Mouse (Mus musculus) hindbrain, embryonic 10.5 days (tissue): Measurements from ENCODE around the gene Axl. TPM values are rescaled to one million over a fixed set of nuclear protein-coding genes. Genes with fewer than 3 reads are reported as not detected.
A peak's percentile ranks its signal among the peaks of the same experiment; 100 is the strongest.
"Not testable (repeated sequence)": the region's sequence is repeated elsewhere in the genome, so short reads cannot be mapped to it uniquely, and the experiment has no call there.

Source experiments
- DNase-seq: peaks from one replicate; pipeline ENCODE4 v3.0.0-alpha.2; 2017; ENCODE audit warnings: low spot score
- H3K27ac ChIP-seq: fragments of 300-500 bp; sonication (generic); 2 replicates; pipeline ENCODE4 v1.5.1; 2016; ENCODE audit warnings: mild to moderate bottlenecking, moderate library complexity
- H3K27me3 ChIP-seq: fragments of 300-500 bp; sonication (generic); 2 replicates; pipeline ENCODE4 v1.6.1; 2016; ENCODE audit warnings: mild to moderate bottlenecking; ENCODE audit not compliant: poor library complexity, insufficient read depth, severe bottlenecking
- H3K36me3 ChIP-seq: fragments of 300-500 bp; sonication (generic); 2 replicates; pipeline ENCODE4 v1.6.1; 2016; ENCODE audit warnings: mild to moderate bottlenecking, moderate library complexity
- H3K4me1 ChIP-seq: fragments of 300-500 bp; sonication (generic); replicated peaks from 2 replicates; pipeline ENCODE4 v1.6.1; 2016; ENCODE audit warnings: mild to moderate bottlenecking
- H3K4me3 ChIP-seq: fragments of 300-500 bp; sonication (generic); 2 replicates; pipeline ENCODE4 v1.5.1; 2016; ENCODE audit warnings: mild to moderate bottlenecking, moderate library complexity
- H3K9me3 ChIP-seq: fragments of 300-500 bp; sonication (generic); 2 replicates; pipeline ENCODE4 v1.6.1; 2016; ENCODE audit warnings: mild to moderate bottlenecking, moderate library complexity
- WGBS: fragments of 180-500 bp; shearing (Covaris S2); methylation state at CpG from one replicate; pipeline ENCODE4 v1.1.7; 2016; 5-methylcytosine and 5-hydroxymethylcytosine counted together
- polyA plus RNA-seq: library from polyadenylated mRNA; unstranded; fragments of >200 nt; fragmentation: Nextera tagmentation; extraction: Ambion mirVana; gene quantifications from 2 replicates; pipeline ENCODE4 v1.2.1, GENCODE M21; 2016

Axl gene
- polyA plus RNA-seq, 1 experiment from 2014 or later: 18.4 TPM

DNA sequence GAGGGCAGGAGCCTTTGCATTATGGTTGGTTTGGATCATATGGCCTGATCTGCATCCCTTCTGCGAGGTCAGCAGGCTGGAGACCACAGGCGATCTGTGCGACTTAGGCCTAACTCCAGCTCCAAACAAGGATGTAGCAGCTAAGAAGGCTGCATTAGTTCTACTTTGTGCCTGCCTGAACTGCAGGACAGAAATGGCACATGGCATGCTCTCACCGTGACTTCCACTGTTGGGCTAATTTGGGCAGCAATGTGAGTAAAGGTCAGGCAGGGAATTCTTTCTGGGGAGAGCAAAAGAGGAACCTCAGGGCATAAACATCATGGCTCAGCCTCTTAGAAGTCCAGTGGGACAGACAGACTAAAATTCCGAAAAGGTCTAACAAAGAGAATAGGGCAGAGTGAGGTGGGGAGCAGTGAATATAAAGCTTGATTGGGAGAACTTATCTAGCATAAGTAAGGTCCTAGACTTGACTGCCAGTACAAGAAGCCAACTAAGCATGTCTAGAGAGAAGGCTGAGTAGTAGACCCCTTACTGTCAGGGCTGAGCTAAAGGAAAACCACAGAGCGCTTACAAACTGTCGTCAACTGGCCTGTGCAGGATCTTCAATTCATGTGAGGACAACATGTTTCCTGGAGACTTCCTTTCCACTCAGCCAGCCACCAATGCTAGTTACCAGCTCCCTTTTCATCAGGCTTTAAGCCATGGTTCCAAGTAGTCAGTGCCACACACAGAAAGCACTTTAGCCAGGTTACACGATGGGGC is 57.0 kb downstream of the Axl start:
- Histone ChIP-seq H3K9me3 (no peaks in the 10 kb centered on the region), H3K36me3 (peaks cover 99% of the 10 kb centered on the region)
- 93% methylated on average over 8 of the region's 8 CpGs for WGBS

DNA sequence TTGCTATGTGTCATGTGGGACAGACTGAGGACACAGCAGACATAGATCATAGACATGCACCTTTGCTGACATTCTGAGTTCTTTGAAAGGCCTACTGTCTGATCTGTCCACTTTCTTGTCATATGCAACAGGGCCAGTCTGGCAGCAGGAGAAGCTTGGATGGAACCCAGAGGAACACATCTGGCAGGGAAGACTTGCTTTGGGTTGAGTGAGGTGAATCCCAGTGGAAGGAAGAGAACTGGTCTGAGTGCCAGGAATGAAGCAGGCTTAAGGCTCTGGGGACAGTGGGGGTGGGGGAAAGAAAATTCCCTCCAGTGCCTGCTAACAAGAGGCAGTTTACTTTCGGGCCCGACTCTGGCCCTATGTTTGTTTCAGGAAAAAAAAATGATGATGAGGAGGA is 58.6 kb downstream of the Axl start:
- peaks cover 99% of the 10 kb centered on the region for H3K36me3 ChIP-seq
- H3K27me3 ChIP-seq: no peaks in the 10 kb centered on the region
- no peaks in the 10 kb centered on the region for H3K9me3 ChIP-seq
- H3K4me3 ChIP-seq: no peak overlapping the region
- H3K27ac ChIP-seq: no peak overlapping the region
- no peak for DNase-seq
- 0 out of 2 replicates have a peak, but pooled peaks cover 6% of the 10 kb centered on the region for H3K4me1 ChIP-seq
- WGBS: 81% methylated on average over 2 of the region's 2 CpGs

More for the DNA sequence above, 57.0 kb downstream of the Axl start:
- Histone ChIP-seq H3K27ac (no peak overlapping the region), H3K27me3 (no peaks in the 10 kb centered on the region), H3K4me3 (no peak overlapping the region), H3K4me1 (0 out of 2 replicates have a peak, but pooled peaks cover 6% of the 10 kb centered on the region)
- DNase-seq: no peak

DNA sequence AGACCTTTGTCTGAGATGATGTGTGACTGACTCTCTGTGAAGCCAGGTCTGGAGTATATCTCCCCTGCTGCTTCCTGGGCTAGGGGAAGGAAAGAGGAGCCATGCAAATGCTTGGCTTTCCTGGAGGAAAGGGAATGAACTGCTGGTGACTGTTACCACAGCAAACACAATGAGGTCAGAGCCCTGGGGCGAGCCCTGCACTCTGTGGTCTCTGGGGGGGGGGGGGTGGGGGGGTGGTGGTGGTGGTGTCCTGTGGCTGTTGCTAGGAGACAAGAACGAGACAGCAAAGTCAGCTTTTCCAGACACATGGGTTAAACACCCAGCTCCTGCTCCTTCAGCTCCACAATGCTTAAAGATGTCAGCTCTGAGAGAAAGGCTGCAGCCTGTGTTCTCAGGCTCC is 59.1 kb downstream of the Axl start:
- no peaks in the 10 kb centered on the region for H3K9me3 ChIP-seq
- H3K4me1 ChIP-seq: 0 out of 2 replicates have a peak, but pooled peaks cover 6% of the 10 kb centered on the region
- 54% methylated on average over 2 of the region's 2 CpGs for WGBS
- H3K27me3 ChIP-seq: no peaks in the 10 kb centered on the region
- H3K4me3 ChIP-seq: no peak overlapping the region
- DNase-seq: no peak
- peaks cover 99% of the 10 kb centered on the region for H3K36me3 ChIP-seq
- H3K27ac ChIP-seq: no peak overlapping the region

DNA sequence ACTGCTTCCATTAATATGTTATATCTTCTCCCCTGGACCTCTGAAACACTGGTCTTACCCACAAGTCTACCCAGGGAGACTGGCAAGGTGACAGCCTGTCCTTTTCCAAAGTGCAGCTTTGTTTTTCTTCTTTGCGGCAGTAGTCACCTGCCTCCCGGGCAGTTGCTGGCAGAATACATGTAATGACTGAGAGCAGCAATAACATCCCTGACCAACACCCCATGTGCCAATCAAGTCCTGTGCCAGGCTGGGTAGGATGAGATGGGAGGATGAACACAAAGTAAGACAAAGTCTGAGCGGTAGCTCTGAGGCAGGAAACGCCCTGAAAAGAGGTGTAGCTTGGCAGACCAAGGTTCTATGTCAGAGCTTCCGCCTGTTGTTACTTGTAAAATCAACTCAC is 60.7 kb downstream of the Axl start:
- H3K27me3 ChIP-seq: no peaks in the 10 kb centered on the region
- H3K36me3 ChIP-seq: peaks cover 99% of the 10 kb centered on the region
- H3K4me1 ChIP-seq: 0 out of 2 replicates have a peak, but pooled peaks cover 6% of the 10 kb centered on the region
- DNase-seq: no peak
- H3K27ac ChIP-seq: no peak overlapping the region
- WGBS: 95% methylated on average over 5 of the region's 5 CpGs
- H3K4me3 ChIP-seq: no peak overlapping the region
- H3K9me3 ChIP-seq: no peaks in the 10 kb centered on the region

DNA sequence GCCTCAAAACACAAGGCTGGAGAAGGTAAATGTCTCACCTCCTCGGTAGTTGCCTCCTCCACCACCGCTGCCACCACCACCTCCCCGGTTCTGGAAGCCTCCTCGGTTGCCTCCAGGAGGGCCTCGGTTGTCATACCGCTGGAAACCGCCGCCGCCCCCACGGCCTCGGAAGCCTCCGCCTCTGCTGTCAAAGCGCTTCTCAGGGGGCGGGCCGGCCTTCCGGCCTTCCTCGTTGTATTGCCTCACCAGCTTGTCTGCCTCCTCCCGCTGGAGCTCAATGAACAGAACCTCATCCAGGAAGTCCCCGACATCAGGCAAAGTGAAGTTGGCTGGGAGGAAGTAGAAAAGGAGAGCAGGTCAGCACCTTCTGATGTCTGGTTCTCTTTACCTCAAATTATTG is 62.6 kb downstream of the Axl start:
- H3K9me3 ChIP-seq: no peaks in the 10 kb centered on the region
- H3K27ac ChIP-seq: no peak overlapping the region
- no peak overlapping the region for H3K4me3 ChIP-seq
- no peaks in the 10 kb centered on the region for H3K27me3 ChIP-seq
- 81% methylated on average over 19 of the region's 19 CpGs for WGBS
- peaks cover 99% of the 10 kb centered on the region for H3K36me3 ChIP-seq
- 0 out of 2 replicates have a peak, but pooled peaks cover 6% of the 10 kb centered on the region for H3K4me1 ChIP-seq
- no peak for DNase-seq

DNA sequence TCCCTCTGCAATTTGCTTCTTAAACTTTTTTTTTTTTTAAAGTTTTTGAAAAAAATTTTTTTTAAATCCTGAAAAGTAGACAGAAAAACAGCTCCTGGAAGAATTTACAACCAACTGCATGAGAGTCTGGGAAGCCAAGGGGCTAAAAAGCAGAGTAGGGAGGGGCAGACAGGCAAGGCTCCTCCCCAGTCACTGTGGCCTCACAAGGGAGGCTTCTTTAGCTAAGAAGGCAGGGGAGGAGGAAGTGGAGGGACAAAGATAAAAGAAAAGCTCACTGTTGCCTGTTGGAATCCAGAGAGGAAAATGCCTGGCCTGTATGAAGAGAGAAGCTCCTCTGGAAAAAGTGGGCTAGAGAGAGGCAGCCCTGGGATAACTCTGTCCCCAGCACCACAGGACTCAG is 66.7 kb downstream of the Axl start:
- H3K4me3 ChIP-seq, H3K27ac ChIP-seq, DNase-seq, H3K27me3 ChIP-seq, H3K9me3 ChIP-seq: not testable (repeated sequence)
- H3K36me3 ChIP-seq: peaks cover 73% of the 10 kb centered on the region
- peaks cover 18% of the 10 kb centered on the region for H3K4me1 ChIP-seq

DNA sequence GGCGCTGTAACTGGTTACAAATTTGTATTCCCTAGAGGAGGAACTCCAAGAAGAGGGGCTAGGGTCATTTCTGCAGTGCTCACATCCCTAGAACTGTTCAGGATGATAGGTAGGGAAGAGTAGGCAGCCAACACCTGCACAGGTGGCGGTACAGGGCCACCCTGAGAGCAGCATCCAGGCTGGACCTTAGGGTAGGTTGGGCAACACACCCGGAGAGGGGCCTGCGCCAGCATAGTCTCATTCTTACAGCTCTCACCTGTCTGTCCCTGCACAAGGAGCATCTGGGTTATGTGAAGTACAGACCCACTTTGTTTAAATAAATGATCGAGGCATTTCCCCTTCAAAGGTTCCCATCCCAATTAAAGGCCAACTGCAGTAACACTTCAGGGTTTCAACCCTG is 67.7 kb downstream of the Axl start:
- no peaks in the 10 kb centered on the region for H3K9me3 ChIP-seq
- no peak overlapping the region for H3K4me3 ChIP-seq
- DNase-seq: no peak
- 92% methylated on average over 5 of the region's 5 CpGs for WGBS
- peaks cover 73% of the 10 kb centered on the region for H3K36me3 ChIP-seq
- H3K27me3 ChIP-seq: no peaks in the 10 kb centered on the region
- H3K27ac ChIP-seq: no peak overlapping the region
- peaks cover 18% of the 10 kb centered on the region for H3K4me1 ChIP-seq

DNA sequence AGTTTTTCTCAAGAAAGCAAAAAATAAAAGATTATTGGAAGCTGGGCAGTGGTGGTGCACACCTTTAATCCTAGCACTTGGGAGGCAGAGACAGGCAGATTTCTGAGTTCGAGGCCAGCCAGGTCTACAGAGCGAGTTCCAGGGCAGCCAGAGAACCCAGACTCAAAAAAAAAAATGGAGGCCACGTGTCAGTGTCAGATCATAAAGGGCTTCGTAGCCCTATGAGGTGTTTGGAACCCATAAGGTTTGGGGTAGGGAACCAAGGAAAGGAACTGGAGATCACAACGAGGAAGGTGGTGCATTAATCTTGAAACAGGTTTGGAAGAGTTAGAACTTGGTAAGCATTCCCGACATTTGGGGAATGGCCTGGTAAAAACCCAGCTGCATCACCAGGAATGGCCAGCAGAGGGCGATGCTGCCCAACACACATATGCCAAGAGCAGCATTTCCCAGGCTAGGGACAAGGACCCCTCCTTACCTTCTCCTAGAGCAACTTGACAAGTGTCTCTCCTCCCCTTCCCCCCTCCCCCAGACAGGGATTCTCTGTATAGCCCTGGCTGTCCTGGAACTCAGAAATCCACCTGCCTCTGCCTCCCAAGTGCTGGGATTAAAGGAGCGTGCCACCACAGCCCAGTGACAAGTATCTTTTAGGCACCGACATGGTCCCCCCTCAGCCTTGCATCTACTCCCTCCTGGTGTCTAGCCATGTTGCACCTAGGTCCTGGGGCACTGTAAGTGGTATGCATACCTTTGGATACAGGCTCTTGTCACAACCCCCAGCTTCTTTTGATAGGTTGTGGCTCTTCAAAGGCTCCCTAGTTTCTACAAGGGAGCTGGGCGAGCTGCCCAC is 68.5 kb downstream of the Axl start:
- Histone ChIP-seq H3K9me3 (0 out of 2 replicates have a peak, but pooled peaks cover 2% of the 10 kb centered on the region), H3K27me3 (no peaks in the 10 kb centered on the region), H3K27ac (no peak overlapping the region), H3K4me3 (peak overlapping the region; percentile 79; the same call in 1 of the 2 replicates), H3K4me1 (peaks cover 18% of the 10 kb centered on the region), H3K36me3 (peaks cover 73% of the 10 kb centered on the region)
- WGBS: 66% methylated on average over 10 of the region's 10 CpGs
- DNase-seq: peak; percentile 82

DNA sequence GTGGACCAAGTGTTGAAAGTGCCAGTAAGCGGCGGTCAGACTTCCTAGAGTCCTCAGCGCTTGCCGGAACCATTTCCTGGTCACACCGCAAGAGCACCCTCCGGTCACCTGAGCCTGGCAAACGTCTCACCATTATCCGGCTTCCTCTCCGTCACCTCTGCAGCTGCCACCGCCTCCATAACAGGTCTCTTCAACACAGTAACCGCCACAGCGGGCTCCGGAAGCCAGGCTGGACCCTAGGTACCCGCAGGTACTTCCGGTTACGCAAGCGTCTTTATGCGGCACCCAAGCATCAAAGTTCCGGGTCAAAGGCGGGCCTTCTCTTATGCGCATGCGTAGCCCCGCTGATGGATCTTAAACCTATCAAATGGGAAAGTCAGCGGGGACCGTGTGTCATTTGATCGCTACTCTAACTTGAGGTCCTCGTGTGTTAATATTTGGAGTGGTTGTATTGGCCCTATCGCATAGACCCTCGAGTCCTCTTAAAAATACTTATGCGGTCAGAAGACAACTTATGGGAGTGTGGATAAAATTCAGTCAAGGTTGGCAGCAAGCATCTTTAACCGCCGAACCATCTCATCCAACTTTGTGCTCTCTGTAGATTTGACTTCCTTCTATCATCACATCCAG is 69.6 kb downstream of the Axl start, which contains the start of gene Ccdc97:
Ccdc97 (minus strand) TSS at position 301 of the 630 bp plus-strand sequence.
- 4% methylated on average over 32 of the region's 32 CpGs for WGBS
- H3K4me1 ChIP-seq: peaks cover 18% of the 10 kb centered on the region
- peak; percentile 90 for DNase-seq
- H3K27me3 ChIP-seq: no peaks in the 10 kb centered on the region
- peaks cover 73% of the 10 kb centered on the region for H3K36me3 ChIP-seq
- peak within 1 kb of the TSS; percentile 79 for H3K4me3 ChIP-seq
- peak within 1 kb of the TSS; percentile 90 for H3K27ac ChIP-seq
- 0 out of 2 replicates have a peak, but pooled peaks cover 2% of the 10 kb centered on the region for H3K9me3 ChIP-seq

DNA sequence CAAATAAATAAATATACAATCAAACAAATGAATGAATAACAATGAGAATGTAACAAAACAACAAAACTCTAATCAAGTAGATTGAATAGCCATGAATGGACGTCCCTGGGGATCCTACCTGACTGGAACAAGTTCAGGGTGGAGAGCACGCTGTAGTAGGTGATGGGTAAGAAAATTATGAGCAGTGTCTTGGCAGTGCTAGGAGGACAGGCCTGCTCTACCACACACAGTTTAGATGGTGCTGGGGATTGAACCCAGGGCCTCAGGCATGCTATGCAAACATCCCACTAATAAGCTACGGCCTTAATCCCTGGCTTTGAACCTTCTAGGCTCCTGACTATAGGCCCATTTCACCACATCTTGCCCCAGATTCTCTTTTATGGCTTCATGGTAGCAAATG is 71.0 kb downstream of the Axl start:
- 93% methylated on average over 3 of the region's 3 CpGs for WGBS
- 0 out of 2 replicates have a peak, but pooled peaks cover 2% of the 10 kb centered on the region for H3K9me3 ChIP-seq
- no peak overlapping the region for H3K27ac ChIP-seq
- H3K4me1 ChIP-seq: peaks cover 22% of the 10 kb centered on the region
- H3K4me3 ChIP-seq: peak overlapping the region; percentile 79
- H3K36me3 ChIP-seq: peaks cover 73% of the 10 kb centered on the region
- no peak for DNase-seq
- no peaks in the 10 kb centered on the region for H3K27me3 ChIP-seq

DNA sequence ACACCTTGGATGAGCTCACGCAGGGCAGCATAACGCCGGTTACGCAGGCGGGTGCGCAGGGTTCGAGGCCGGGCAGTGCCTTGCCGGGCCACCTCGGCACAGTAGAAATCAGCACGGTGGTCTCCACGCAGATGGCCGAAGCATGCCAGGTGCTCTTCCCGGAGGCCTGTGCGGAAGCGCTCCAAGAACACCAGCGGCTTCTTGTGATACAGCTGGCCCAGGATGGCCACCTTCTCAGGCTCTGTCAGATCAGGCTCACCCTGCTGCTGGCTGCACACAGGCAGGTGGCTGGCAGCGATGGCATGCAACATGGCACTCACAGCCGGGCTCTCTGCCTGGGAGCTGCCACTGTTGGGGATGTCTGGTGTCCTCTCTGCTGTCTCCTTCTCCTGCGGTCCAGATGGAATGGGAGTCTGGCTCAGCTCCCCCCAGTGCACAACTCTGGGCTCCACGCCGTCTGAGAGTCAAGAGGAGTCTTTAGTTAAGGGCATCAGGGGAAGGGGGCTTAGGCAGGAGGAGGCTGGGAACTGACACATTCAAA is 72.7 kb downstream of the Axl start:
- 97% methylated on average over 22 of the region's 22 CpGs for WGBS
- no peak overlapping the region for H3K4me3 ChIP-seq
- H3K4me1 ChIP-seq: peaks cover 38% of the 10 kb centered on the region
- DNase-seq: no peak
- H3K9me3 ChIP-seq: 0 out of 2 replicates have a peak, but pooled peaks cover 2% of the 10 kb centered on the region
- H3K27me3 ChIP-seq: no peaks in the 10 kb centered on the region
- H3K27ac ChIP-seq: no peak overlapping the region
- peaks cover 66% of the 10 kb centered on the region for H3K36me3 ChIP-seq

DNA sequence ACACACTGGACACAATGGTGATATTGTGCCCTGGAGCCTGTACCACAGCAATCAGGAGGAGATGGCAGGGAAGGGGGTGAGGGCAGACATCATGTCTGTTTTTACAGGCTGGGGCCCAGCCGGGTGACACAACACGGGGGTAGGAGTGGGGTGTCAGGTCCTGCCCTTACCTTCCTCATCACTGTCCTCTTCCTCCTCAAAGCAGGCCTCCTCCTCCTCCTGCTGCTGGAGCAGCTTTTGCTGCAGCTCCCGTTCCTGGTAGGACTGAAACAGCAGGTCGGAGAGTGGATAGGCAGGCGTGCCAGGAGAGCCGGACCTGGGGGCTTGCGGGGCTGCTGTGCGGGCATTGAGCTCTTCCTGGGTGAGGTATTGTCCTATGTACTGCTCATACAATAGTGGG is 73.9 kb downstream of the Axl start:
- 94% methylated on average over 8 of the region's 8 CpGs for WGBS
- DNase-seq: no peak
- no peak overlapping the region for H3K27ac ChIP-seq
- H3K4me1 ChIP-seq: peaks cover 51% of the 10 kb centered on the region
- H3K27me3 ChIP-seq: no peaks in the 10 kb centered on the region
- no peak overlapping the region for H3K4me3 ChIP-seq
- H3K36me3 ChIP-seq: peaks cover 58% of the 10 kb centered on the region
- H3K9me3 ChIP-seq: 0 out of 2 replicates have a peak, but pooled peaks cover 2% of the 10 kb centered on the region
